Mouse (Mus musculus): ENCODE results near the gene Defb47. TPM values are rescaled to one million over a fixed set of nuclear protein-coding genes. Genes with fewer than 3 reads are reported as not detected.

Gene Defb47
- total RNA-seq, 4 experiments from 2014 or later: not detected

Other genes starting within 250 kb of the Defb47 start
- gene Ints6, start 236.9 kb upstream of the Defb47 start, total RNA-seq (2022): 10 to 100 TPM; 32.8 to 51.3 (median 42.3) TPM
- 10 to 100 TPM; 15.9 to 19.2 (median 17.7) TPM for gene Wdfy2, start 160.4 kb upstream of the Defb47 start, total RNA-seq (2022)
- gene Defb48, start 13.6 kb upstream of the Defb47 start, total RNA-seq (2022): not detected
- not detected for gene Defb43, start 13.7 kb downstream of the Defb47 start, total RNA-seq (2022)
- under 1 TPM in 1 of 4 experiments, not detected in 3; 0.81 TPM for gene Defb42, start 48.9 kb downstream of the Defb47 start, total RNA-seq (2022)
- gene Defb30, start 51.9 kb downstream of the Defb47 start, total RNA-seq (2022): not detected